Mouse (Mus musculus) frontal cortex, adult 2 months (tissue): ENCODE measurements at regions not wholly inside any gene's neighbourhood (a gene's known extent, or its start where the extent isn't known, plus 50 kb on each side); places are given as distances from the start of the nearest gene placed in this dataset.

Experiments used
- DNase-seq, 2 experiments: peaks; one replicate each; pipeline ENCODE4 v3.0.0; 2022; ENCODE audit warnings: low spot score in 1 of 2; ENCODE audit errors: extremely low spot score in 1 of 2

DNA sequence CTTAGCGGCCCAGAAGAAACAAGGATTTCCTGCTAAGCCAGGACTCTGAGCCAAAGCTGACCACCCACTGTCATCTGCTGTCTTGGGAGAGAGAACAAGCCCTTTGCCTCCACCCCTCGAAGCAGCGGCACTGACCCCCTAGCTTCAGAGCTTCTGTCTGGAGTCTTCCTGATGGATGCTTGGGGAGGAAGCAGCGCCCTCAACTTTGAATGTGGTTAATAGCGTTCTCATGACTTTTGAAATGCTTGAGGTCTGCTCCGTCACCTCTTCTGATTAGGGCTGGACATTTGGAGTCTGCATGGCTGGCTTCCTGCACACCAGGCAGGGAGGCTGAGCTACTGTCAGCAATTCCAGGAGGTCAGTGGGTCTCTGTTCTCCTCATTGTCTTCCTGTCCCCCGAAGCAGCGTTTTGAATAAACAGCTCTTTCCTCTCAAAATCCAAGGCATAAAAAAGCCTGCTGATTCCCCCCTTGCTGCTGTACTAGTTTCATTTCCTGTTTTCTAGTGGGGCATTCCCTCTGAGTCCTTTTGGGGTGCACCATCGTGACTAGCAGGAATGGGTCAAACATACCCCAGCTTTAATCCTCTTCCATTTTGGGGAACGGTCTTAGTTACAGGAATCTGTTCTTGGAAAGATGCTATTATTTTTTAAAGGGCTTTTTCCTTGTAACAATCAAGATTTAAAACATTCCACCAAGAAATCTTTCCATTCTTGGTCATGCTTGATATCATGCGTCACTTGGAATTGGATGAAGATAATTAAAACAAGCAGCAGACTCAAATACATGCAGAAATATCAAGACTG, 256.0 kb downstream of the Ankrd16 start:
- DNase-seq: no peak

DNA sequence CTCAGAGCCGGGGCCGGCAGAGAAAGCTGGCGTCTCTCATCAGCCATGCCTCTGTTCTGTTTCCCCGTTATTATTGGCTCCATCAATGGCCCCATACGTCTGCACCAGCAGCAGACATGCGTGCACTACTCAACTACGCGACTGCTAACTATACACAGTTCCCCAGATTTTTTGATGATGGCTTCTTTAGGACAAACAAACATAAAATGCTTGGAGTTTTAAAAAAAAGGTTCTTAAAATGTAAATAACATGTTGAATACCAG, 256.6 kb downstream of the Ankrd16 start:
- DNase-seq: no peak

DNA sequence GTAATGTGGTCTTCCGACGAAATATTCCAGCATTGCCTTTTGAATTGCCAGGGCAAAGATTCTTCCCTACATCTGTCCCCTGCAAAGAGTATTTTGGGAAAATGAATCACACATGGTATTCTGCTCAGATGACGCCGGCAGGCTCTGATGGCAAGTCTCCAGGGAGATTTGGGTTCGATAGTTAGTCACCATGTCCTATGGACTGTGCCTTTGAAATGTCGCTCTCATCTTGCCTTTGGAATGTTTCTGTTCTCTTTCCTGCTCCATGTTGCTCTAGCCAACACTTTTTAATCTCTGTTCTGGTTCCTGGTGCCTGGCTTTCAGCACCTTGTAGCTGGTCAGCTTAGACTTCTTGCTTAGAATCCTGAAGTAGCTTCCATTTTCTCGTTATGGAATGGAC, 252.3 kb downstream of the Itga8 start:
- peak; percentile 16 to 71 for DNase-seq

DNA sequence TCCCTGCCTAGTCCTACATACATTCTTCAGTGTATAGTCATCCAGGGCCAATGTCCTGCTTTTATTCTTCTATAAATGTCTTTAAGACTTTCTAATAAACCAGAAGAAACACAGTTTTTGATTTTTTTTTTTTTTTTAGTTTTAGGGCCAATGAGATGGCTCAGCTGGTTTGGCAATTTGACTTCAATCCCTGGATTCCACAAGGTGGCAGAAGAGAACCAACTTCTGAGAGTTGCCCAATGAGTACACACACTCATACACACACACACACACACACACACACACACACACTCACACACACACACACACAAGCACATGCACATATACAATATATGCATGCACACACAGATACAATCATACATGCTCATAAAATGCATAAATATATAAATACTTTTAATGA, 251.8 kb downstream of the Itga8 start:
- DNase-seq: peak in 1 of 2 experiments; percentile 50

DNA sequence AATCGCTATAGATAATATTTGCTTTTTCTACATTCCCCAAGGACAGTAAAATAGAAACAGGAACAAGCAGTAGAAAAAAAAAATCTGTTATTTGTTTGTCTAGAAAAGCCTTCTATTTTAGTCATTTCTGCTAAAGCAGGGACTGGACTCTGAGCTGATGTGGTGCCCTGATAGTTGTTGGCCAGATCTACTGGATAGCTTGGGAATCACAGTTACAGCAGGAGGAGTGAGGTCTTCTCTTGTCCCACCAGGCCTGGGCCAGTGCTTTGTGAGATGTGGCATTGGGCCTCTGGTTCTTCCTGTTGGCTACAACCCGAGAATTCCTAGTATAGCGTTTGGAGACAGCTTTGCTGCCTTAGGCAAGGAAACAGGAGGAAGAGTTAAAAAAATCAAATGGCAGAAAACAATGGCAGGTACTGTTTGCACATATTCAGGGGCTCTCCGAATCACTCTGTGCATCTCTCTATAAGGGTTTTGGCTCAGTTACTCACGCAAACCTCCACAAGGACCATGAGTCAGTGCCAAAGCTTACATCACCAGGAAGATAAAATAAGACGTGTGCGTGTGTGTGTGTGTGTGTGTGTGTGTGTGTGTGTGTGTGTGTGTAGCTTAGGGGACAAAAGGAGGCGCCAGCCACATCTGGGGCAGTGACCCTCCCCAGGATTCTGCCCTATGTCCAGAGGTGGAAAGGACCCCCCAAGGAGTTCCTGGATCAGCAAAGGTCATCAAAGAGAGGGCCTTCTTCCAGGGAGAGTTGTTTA, 248.1 kb downstream of the Itga8 start:
- peak; percentile 8 to 50 for DNase-seq

DNA sequence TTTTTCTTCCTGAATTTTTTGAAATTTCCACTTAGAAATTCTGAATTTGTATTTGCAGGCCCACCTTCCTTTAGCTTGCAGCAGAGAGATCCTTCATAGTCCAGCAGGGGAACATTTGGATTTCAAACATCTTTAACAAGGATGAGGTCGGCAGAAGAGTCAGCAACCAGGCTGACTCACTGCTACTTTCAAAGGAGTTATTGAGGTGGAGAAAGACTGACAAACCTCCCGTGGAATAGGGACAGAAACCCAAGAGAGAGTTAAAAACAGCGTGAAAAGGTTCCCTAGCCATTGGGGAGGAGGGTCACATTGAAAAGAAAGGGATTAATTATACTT, 247.6 kb downstream of the Itga8 start:
- DNase-seq: no peak
